Comparison of ENCODE assay signal across 9 mouse cellular contexts in the genomic region with DNA sequence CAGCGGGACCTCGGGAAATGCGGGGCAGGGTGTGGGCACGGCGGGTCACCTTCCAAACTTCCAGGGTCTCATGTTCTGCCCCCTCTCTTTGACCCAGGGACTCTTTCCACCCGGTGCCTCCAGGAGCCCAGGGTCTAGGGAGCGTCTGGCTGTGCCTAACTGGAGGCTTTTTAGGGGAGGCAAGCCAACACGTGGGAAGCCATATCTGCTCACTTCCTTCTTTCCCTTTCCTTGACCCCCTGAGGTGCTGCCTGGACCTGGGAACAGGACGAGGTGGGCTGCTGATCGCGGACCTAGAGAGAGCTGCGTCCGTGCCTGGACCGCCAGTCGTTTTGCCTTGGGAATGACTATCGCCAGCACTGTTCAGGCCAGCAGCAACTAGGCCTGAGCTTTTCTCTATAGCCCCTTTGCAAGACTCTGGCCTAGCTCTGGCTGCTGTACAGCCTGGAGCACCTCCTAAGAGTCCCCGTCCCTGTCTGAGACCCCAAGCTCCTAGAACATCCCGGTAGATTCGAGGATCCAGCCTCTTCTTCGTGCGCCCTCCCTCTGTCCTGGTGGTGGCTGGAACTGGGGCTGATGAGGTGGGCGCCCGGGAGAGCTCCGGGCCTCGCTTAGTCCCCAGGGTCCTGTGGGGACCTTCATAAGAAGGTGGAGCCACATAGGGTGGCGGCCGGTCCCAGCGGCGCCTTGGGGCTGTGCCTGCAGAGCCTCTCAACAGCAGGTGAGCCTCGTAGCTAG. TPM values are rescaled to one million over a fixed set of nuclear protein-coding genes. Genes with fewer than 3 reads are reported as not detected.
DNase-seq lines count a peak whose midpoint lies in the region; ATAC-seq and TF ChIP-seq lines count a peak whose summit lies in the region.
"Had no signal": no experiment of that assay in that cellular context is flagged by ENCODE, and none has a peak within 500 bp of the region (broad histone marks: within the 10 kb centered on the region; RNA-seq: fewer than 3 reads in every experiment).

No protein-coding gene starts in this region.

- peak overlapping the region; percentile 77 for H3K4me2 ChIP-seq in heart, embryonic 13.5 days

- H3K27ac ChIP-seq in heart, embryonic 13.5 days (replicated peaks) = no peak overlapping the region
- peak overlapping the region; percentile 81 for H3K27ac ChIP-seq in hindbrain, embryonic 10.5 days
- H3K27ac ChIP-seq in midbrain, embryonic 10.5 days (replicated peaks) = peak overlapping the region; percentile 82

- no peak overlapping the region for H3K9ac ChIP-seq in heart, embryonic 13.5 days

- no peaks in the 10 kb centered on the region for H3K9me3 ChIP-seq in heart, embryonic 13.5 days
- peaks cover 5% of the 10 kb centered on the region; the same call in 1 of the 2 replicates for H3K9me3 ChIP-seq in G1E (replicated peaks)
- no peaks in the 10 kb centered on the region for H3K9me3 ChIP-seq in hindbrain, embryonic 10.5 days
- no peaks in the 10 kb centered on the region for H3K9me3 ChIP-seq in midbrain, embryonic 10.5 days (replicated peaks)

- H3K4me1 ChIP-seq in heart, embryonic 13.5 days = peaks cover 66% of the 10 kb centered on the region
- peaks cover 49% of the 10 kb centered on the region for H3K4me1 ChIP-seq in G1E (ENCODE audit: insufficient read depth, low read depth, low read length)
- peaks cover 59% of the 10 kb centered on the region for H3K4me1 ChIP-seq in hindbrain, embryonic 10.5 days (replicated peaks)
- H3K4me1 ChIP-seq in midbrain, embryonic 10.5 days = peaks cover 71% of the 10 kb centered on the region

- H3K27me3 ChIP-seq in heart, embryonic 13.5 days (replicated peaks) = peaks cover 96% of the 10 kb centered on the region
- peaks cover 82% of the 10 kb centered on the region for H3K27me3 ChIP-seq in G1E (ENCODE audit: insufficient read depth, low read length)
- peaks cover 100% of the 10 kb centered on the region for H3K27me3 ChIP-seq in hindbrain, embryonic 10.5 days (ENCODE audit: insufficient read depth, poor library complexity, severe bottlenecking)
- peaks cover 98% of the 10 kb centered on the region for H3K27me3 ChIP-seq in midbrain, embryonic 10.5 days (ENCODE audit: low read depth, poor library complexity, severe bottlenecking)

- DNase-seq in heart, adult 18-20 months = no peak
- no peak for DNase-seq in G1E (ENCODE audit: low spot score)
- peak; percentile 47 for DNase-seq in hindbrain, embryonic 10.5 days (ENCODE audit: low spot score)
- peak; percentile 55 for DNase-seq in midbrain, embryonic 10.5 days (ENCODE audit: low spot score)
- DNase-seq in cerebellum, adult 8-10 months = no peak
- DNase-seq in adrenal gland, adult 18-20 months (ENCODE audit: low spot score in 2 of 2) = no peak
- DNase-seq: kidney, adult 2 months had no signal

- no peak for ATAC-seq in heart, embryonic 13.5 days (ENCODE audit: extremely low read depth, insufficient number of reproducible peaks, low FRiP score, low TSS enrichment)
- no peak for ATAC-seq in G1E (ENCODE audit: extremely low read depth, insufficient number of reproducible peaks, low FRiP score, poor library complexity, severe bottlenecking)
- ATAC-seq in activated CD4-positive, CD25-positive, alpha-beta regulatory T cell, adult 4 months = no peak

- H3K4me3 ChIP-seq in heart, embryonic 13.5 days = peak overlapping the region; percentile 57
- H3K4me3 ChIP-seq in G1E (ENCODE audit: low read depth, low read length) = peak overlapping the region; percentile 65; the same call in 1 of the 2 replicates
- peak overlapping the region; percentile 54 for H3K4me3 ChIP-seq in hindbrain, embryonic 10.5 days
- peak overlapping the region; percentile 59 for H3K4me3 ChIP-seq in midbrain, embryonic 10.5 days

- H3K36me3 ChIP-seq in heart, embryonic 13.5 days = peaks cover 9% of the 10 kb centered on the region
- peaks cover 21% of the 10 kb centered on the region for H3K36me3 ChIP-seq in G1E (replicated peaks)
- H3K36me3 ChIP-seq in hindbrain, embryonic 10.5 days = peaks cover 4% of the 10 kb centered on the region
- H3K36me3 ChIP-seq in midbrain, embryonic 10.5 days = peaks cover 6% of the 10 kb centered on the region

- no peak for TF ChIP-seq CTCF in G1E (IDR thresholded peaks at IDR 0.05; ENCODE audit: low read depth, low read length)

- 9% methylated on average over 30 of the region's 30 CpGs for WGBS in heart, embryonic 13.5 days
- 2% methylated on average over 30 of the region's 30 CpGs for whole genome bisulfite sequencing in hindbrain, embryonic 10.5 days
- 2% methylated on average over 30 of the region's 30 CpGs for WGBS in midbrain, embryonic 10.5 days

RNA-seq across cellular contexts. Expression of gene Ddn, which starts 3.0 kb away (rescaled TPM):
- 0.09 and 0.16 TPM in 2 replicates for polyA plus RNA-seq in heart, embryonic 13.5 days (2015; fragmentation: Nextera tagmentation; extraction: Ambion mirVana)
- under 1 TPM; 0.64 to 0.79 TPM for total RNA-seq in heart, adult 18-20 months (2021)
- total RNA-seq in G1E (2014; fragmentation: Nextera tagmentation) = not detected in 2 replicates
- total RNA-seq in G1E (2017) = 0.17 and 0.22 TPM in 2 replicates
- 0.07 and 0.08 TPM in 2 replicates for polyA plus RNA-seq in G1E (2012)
- polyA plus RNA-seq in hindbrain, embryonic 10.5 days (2016; fragmentation: Nextera tagmentation; extraction: Ambion mirVana) = 0.21 and 0.56 TPM in 2 replicates
- polyA plus RNA-seq in midbrain, embryonic 10.5 days (2016; fragmentation: Nextera tagmentation; extraction: Ambion mirVana) = 0.54 and 0.82 TPM in 2 replicates
- not detected for polyA plus RNA-seq in activated CD4-positive, CD25-positive, alpha-beta regulatory T cell, adult 4 months (2017; shearing (Covaris generic))
- not detected for total RNA-seq in adrenal gland, adult 18-20 months (2021)

RNA-seq across cellular contexts. Expression of gene Wnt1, which starts 16.6 kb away (rescaled TPM):
- polyA plus RNA-seq in heart, embryonic 13.5 days (2015; fragmentation: Nextera tagmentation; extraction: Ambion mirVana) = not detected in 2 replicates
- not detected for total RNA-seq in heart, adult 18-20 months (2021)
- not detected in 2 replicates for total RNA-seq in G1E (2014; fragmentation: Nextera tagmentation)
- total RNA-seq in G1E (2017) = not detected in 2 replicates
- not detected in 2 replicates for polyA plus RNA-seq in G1E (2012)
- 13.7 and 13.8 TPM in 2 replicates for polyA plus RNA-seq in hindbrain, embryonic 10.5 days (2016; fragmentation: Nextera tagmentation; extraction: Ambion mirVana)
- 22.0 and 24.0 TPM in 2 replicates for polyA plus RNA-seq in midbrain, embryonic 10.5 days (2016; fragmentation: Nextera tagmentation; extraction: Ambion mirVana)
- polyA plus RNA-seq in activated CD4-positive, CD25-positive, alpha-beta regulatory T cell, adult 4 months (2017; shearing (Covaris generic)) = not detected
- total RNA-seq in adrenal gland, adult 18-20 months (2021) = not detected
- polyA plus RNA-seq: kidney, adult 2 months had no signal

RNA-seq across cellular contexts. Expression of gene Prkag1, which starts 25.1 kb away (rescaled TPM):
- 88.3 and 95.1 TPM in 2 replicates for polyA plus RNA-seq in heart, embryonic 13.5 days (2015; fragmentation: Nextera tagmentation; extraction: Ambion mirVana)
- 100 to 1,000 TPM; 107 to 125 TPM for total RNA-seq in heart, adult 18-20 months (2021)
- total RNA-seq in G1E (2014; fragmentation: Nextera tagmentation) (62.8 and 72.4 TPM in 2 replicates), G1E (2017) (114 and 150 TPM in 2 replicates)
- 106 and 142 TPM in 2 replicates for polyA plus RNA-seq in G1E (2012)
- 88.7 and 89.0 TPM in 2 replicates for polyA plus RNA-seq in hindbrain, embryonic 10.5 days (2016; fragmentation: Nextera tagmentation; extraction: Ambion mirVana)
- polyA plus RNA-seq in midbrain, embryonic 10.5 days (2016; fragmentation: Nextera tagmentation; extraction: Ambion mirVana) = 90.4 and 94.9 TPM in 2 replicates
- polyA plus RNA-seq in activated CD4-positive, CD25-positive, alpha-beta regulatory T cell, adult 4 months (2017; shearing (Covaris generic)) = 100 to 1,000 TPM in 1 of 2 experiments, 10 to 100 TPM in 1; 98.2 to 133 TPM
- 10 to 100 TPM; 64.0 to 71.5 TPM for total RNA-seq in adrenal gland, adult 18-20 months (2021)

RNA-seq across cellular contexts. Expression of gene Wnt10b, which starts 28.3 kb away (rescaled TPM):
- 0.07 TPM in 1 of 2 replicates, not detected in the other for polyA plus RNA-seq in heart, embryonic 13.5 days (2015; fragmentation: Nextera tagmentation; extraction: Ambion mirVana)
- under 1 TPM; 0.10 to 0.20 TPM for total RNA-seq in heart, adult 18-20 months (2021)
- total RNA-seq in G1E (2014; fragmentation: Nextera tagmentation) (not detected in 2 replicates), G1E (2017) (0.27 TPM in 1 of 2 replicates, not detected in the other)
- 0.05 and 0.09 TPM in 2 replicates for polyA plus RNA-seq in G1E (2012)
- polyA plus RNA-seq in hindbrain, embryonic 10.5 days (2016; fragmentation: Nextera tagmentation; extraction: Ambion mirVana) = 0.21 and 0.44 TPM in 2 replicates
- polyA plus RNA-seq in midbrain, embryonic 10.5 days (2016; fragmentation: Nextera tagmentation; extraction: Ambion mirVana) = 0.14 and 0.24 TPM in 2 replicates
- under 1 TPM in 1 of 2 experiments, not detected in 1; 0.22 TPM for polyA plus RNA-seq in activated CD4-positive, CD25-positive, alpha-beta regulatory T cell, adult 4 months (2017; shearing (Covaris generic))
- total RNA-seq in adrenal gland, adult 18-20 months (2021) = 1 to 10 TPM in 1 of 2 experiments, under 1 TPM in 1; 0.36 to 3.1 TPM

RNA-seq across cellular contexts. Expression of gene Arf3, which starts 43.2 kb away (rescaled TPM):
- 31.2 and 32.5 TPM in 2 replicates for polyA plus RNA-seq in heart, embryonic 13.5 days (2015; fragmentation: Nextera tagmentation; extraction: Ambion mirVana)
- 10 to 100 TPM; 17.8 to 21.5 TPM for total RNA-seq in heart, adult 18-20 months (2021)
- 60.9 and 65.0 TPM in 2 replicates for total RNA-seq in G1E (2014; fragmentation: Nextera tagmentation)
- 37.9 and 41.6 TPM in 2 replicates for total RNA-seq in G1E (2017)
- 55.4 and 58.2 TPM in 2 replicates for polyA plus RNA-seq in G1E (2012)
- polyA plus RNA-seq in hindbrain, embryonic 10.5 days (2016; fragmentation: Nextera tagmentation; extraction: Ambion mirVana) = 42.6 and 45.1 TPM in 2 replicates
- polyA plus RNA-seq in midbrain, embryonic 10.5 days (2016; fragmentation: Nextera tagmentation; extraction: Ambion mirVana) = 41.2 and 43.2 TPM in 2 replicates
- 10 to 100 TPM; 29.9 to 46.7 TPM for polyA plus RNA-seq in activated CD4-positive, CD25-positive, alpha-beta regulatory T cell, adult 4 months (2017; shearing (Covaris generic))
- total RNA-seq in adrenal gland, adult 18-20 months (2021) = 100 to 1,000 TPM; 104 to 145 TPM

Comparison
In these comparisons a context has a peak if more than half of its experiments do, and no peak if none do; other contexts are left out.
1. DNase-seq: peak in hindbrain, embryonic 10.5 days (single experiment) and midbrain, embryonic 10.5 days (single experiment); none in heart, adult 18-20 months (0 of 2), G1E (single experiment), cerebellum, adult 8-10 months (single experiment) and adrenal gland, adult 18-20 months (0 of 2).
2. RNA of gene Wnt1, which starts 16.6 kb away (polyA plus RNA-seq): 22.0 to 24.0 TPM in midbrain, embryonic 10.5 days and 13.7 to 13.8 TPM in hindbrain, embryonic 10.5 days; not detected in heart, embryonic 13.5 days, not detected in G1E and not detected in activated CD4-positive, CD25-positive, alpha-beta regulatory T cell, adult 4 months; every median in the first group is over 10 times any median in the second.
3. Peak in every context shown above with its lines, with median percentiles within 50 percentile points of each other: H3K4me3 ChIP-seq.